Mouse (Mus musculus) left cerebral cortex, adult 18-20 months (tissue): ENCODE measurements around the gene Gm6760. TPM values are rescaled to one million over a fixed set of nuclear protein-coding genes. Genes with fewer than 3 reads are reported as not detected.

ENCODE experiments used
- DNase-seq, 2 experiments: peaks; one replicate each; pipeline ENCODE4 v3.0.0; 2021 to 2022; ENCODE audit warnings: low spot score in 2 of 2, mixed read lengths in 1 of 2
- long read RNA-seq, 2 experiments: library from polyadenylated mRNA; stranded (forward); transcript quantifications; one replicate each; pipeline ENCODE4 v2.0.0; 2021
- total RNA-seq, 2 experiments: library from RNA; stranded (reverse); gene quantifications; 2 replicates each; pipeline ENCODE4 v1.2.3; 2021

The Gm6760 gene
- not detected for total RNA-seq
- long read RNA-seq, experiment 1 = 0 reads
- long read RNA-seq, experiment 2 = 0 reads

GRCm38 (mm10) chrX:64152098-64152497 is at the start of gene Gm6760:
TSS of gene Gm6760 (minus strand) at chrX:64152198.
- DNase-seq = no peak

- DNase-seq = no peak
These were observed 29.2 kb upstream of the Gm6760 start for GRCm38 (mm10) chrX:64181246-64181645.

GRCm38 (mm10) chrX:64173248-64173647 is 21.2 kb upstream of the Gm6760 start, which contains the start of gene 3830417A13Rik:
TSS of gene 3830417A13Rik (plus strand) at chrX:64173548.
- DNase-seq = no peak

Other genes starting within 250 kb of the Gm6760 start
- gene 3830417A13Rik, start 21.4 kb upstream of the Gm6760 start, total RNA-seq = not detected
- 10 to 100 TPM; 46.1 to 53.2 TPM for gene Slitrk4, start 124.8 kb upstream of the Gm6760 start, total RNA-seq